In genomic region chr17:64139231-64139915, GRCm38 (mm10) we compare ENCODE assay signal across 23 mouse cellular contexts.
A peak's percentile ranks its signal among the peaks of the same experiment; 100 is the strongest.
DNase-seq lines count a peak whose midpoint lies in the region; ATAC-seq lines count a peak whose summit lies in the region.
"Had no signal": no experiment of that assay in that cellular context is flagged by ENCODE, and none has a peak within 500 bp of the region (broad histone marks: within the 10 kb centered on the region; RNA-seq: fewer than 3 reads in every experiment).

No protein-coding gene starts in this region.

- peak; percentile 45 to 47 for DNase-seq in cerebellum, postnatal 10 days
- DNase-seq in cerebellum, adult 11-12 months, result no peak
- peak; percentile 37 for DNase-seq in left cerebral cortex, postnatal 4 days
- DNase-seq in left cerebral cortex, postnatal 10 days (ENCODE audit: extremely low spot score in 1 of 2, low spot score in 2 of 2), result no peak
- no peak for DNase-seq in neural tube, embryonic 10.5 days (ENCODE audit: extremely low spot score, low spot score)
- DNase-seq: adrenal gland, adult 8-10 months; cerebellum, adult 2 months; heart, postnatal 4 days; kidney, adult 18-20 months; thymus, postnatal 25 days had no signal

- H3K27me3 ChIP-seq in hindbrain, embryonic 13.5 days, result no peaks in the 10 kb centered on the region
- H3K27me3 ChIP-seq in hindbrain, embryonic 12.5 days, result no peaks in the 10 kb centered on the region
- no peaks in the 10 kb centered on the region for H3K27me3 ChIP-seq in neural tube, embryonic 13.5 days
- H3K27me3 ChIP-seq: embryonic facial prominence, embryonic 15.5 days; lung, embryonic 15.5 days; megakaryocyte, embryonic 14.5 days; neural tube, embryonic 15.5 days; stomach, embryonic 15.5 days had no signal

- intact Hi-C loops in left cerebral cortex, postnatal 4 days (cut with DNase I), result no loop called here
- intact Hi-C loops in left cerebral cortex, postnatal 10 days (cut with DNase I), result no loop called here

- H3K4me2 ChIP-seq in hindbrain, embryonic 13.5 days, result no peak overlapping the region
- H3K4me2 ChIP-seq in hindbrain, embryonic 12.5 days (replicated peaks), result no peak overlapping the region
- no peak overlapping the region for H3K4me2 ChIP-seq in neural tube, embryonic 13.5 days
- H3K4me2 ChIP-seq: embryonic facial prominence, embryonic 15.5 days; lung, embryonic 15.5 days; stomach, embryonic 15.5 days had no signal

- no peak for ATAC-seq in hindbrain, embryonic 13.5 days (ENCODE audit: low FRiP score)
- ATAC-seq in hindbrain, embryonic 12.5 days (ENCODE audit: low FRiP score), result no peak
- ATAC-seq in neural tube, embryonic 13.5 days (ENCODE audit: low read depth), result no peak
- ATAC-seq: activated CD4-positive, CD25-positive, alpha-beta regulatory T cell, adult 4 months; forebrain, embryonic 14.5 days; inflammation-experienced regulatory T-cells, adult 6 months had no signal

- peaks cover 30% of the 10 kb centered on the region for H3K36me3 ChIP-seq in hindbrain, embryonic 13.5 days
- H3K36me3 ChIP-seq in hindbrain, embryonic 12.5 days, result 0 out of 2 replicates have a peak, but pooled peaks cover 12% of the 10 kb centered on the region
- peaks cover 20% of the 10 kb centered on the region; the same call in 1 of the 2 replicates for H3K36me3 ChIP-seq in neural tube, embryonic 13.5 days
- H3K36me3 ChIP-seq: lung, embryonic 15.5 days; neural tube, embryonic 15.5 days had no signal

- 89% methylated on average over 11 of the region's 11 CpGs for WGBS in hindbrain, embryonic 13.5 days
- 94% methylated on average over 11 of the region's 11 CpGs for WGBS in hindbrain, embryonic 12.5 days
- WGBS in neural tube, embryonic 13.5 days, result 88% methylated on average over 11 of the region's 11 CpGs

- H3K9ac ChIP-seq in hindbrain, embryonic 13.5 days, result no peak overlapping the region
- H3K9ac ChIP-seq in hindbrain, embryonic 12.5 days, result no peak overlapping the region
- H3K9ac ChIP-seq in neural tube, embryonic 13.5 days, result no peak overlapping the region
- H3K9ac ChIP-seq: embryonic facial prominence, embryonic 15.5 days; liver, embryonic 14.5 days; lung, embryonic 15.5 days; neural tube, embryonic 15.5 days; stomach, embryonic 15.5 days had no signal

- H3K9me3 ChIP-seq in hindbrain, embryonic 13.5 days, result no peaks in the 10 kb centered on the region
- no peaks in the 10 kb centered on the region for H3K9me3 ChIP-seq in hindbrain, embryonic 12.5 days (replicated peaks)
- H3K9me3 ChIP-seq in neural tube, embryonic 13.5 days, result no peaks in the 10 kb centered on the region
- H3K9me3 ChIP-seq: embryonic facial prominence, embryonic 15.5 days; lung, embryonic 15.5 days; megakaryocyte, embryonic 14.5 days; neural tube, embryonic 15.5 days; stomach, embryonic 15.5 days had no signal

- H3K4me1 ChIP-seq in hindbrain, embryonic 13.5 days (replicated peaks), result peaks cover 32% of the 10 kb centered on the region
- H3K4me1 ChIP-seq in hindbrain, embryonic 12.5 days, result 0 out of 2 replicates have a peak, but pooled peaks cover 13% of the 10 kb centered on the region
- H3K4me1 ChIP-seq in neural tube, embryonic 13.5 days (replicated peaks), result peaks cover 17% of the 10 kb centered on the region
- H3K4me1 ChIP-seq: embryonic facial prominence, embryonic 15.5 days; lung, embryonic 15.5 days; stomach, embryonic 15.5 days had no signal

- H3K4me3 ChIP-seq in hindbrain, embryonic 13.5 days, result no peak overlapping the region
- no peak overlapping the region for H3K4me3 ChIP-seq in hindbrain, embryonic 12.5 days
- H3K4me3 ChIP-seq in neural tube, embryonic 13.5 days, result no peak overlapping the region
- H3K4me3 ChIP-seq: embryonic facial prominence, embryonic 15.5 days; lung, embryonic 15.5 days; megakaryocyte, embryonic 14.5 days; myocyte; neural tube, embryonic 15.5 days; stomach, embryonic 15.5 days had no signal

- 0 out of 2 replicates have a peak overlapping the region, but pooled peaks have one; percentile 66 for H3K27ac ChIP-seq in hindbrain, embryonic 13.5 days
- H3K27ac ChIP-seq in hindbrain, embryonic 12.5 days, result no peak overlapping the region
- H3K27ac ChIP-seq in neural tube, embryonic 13.5 days (replicated peaks), result peak overlapping the region; percentile 59; the same call in 1 of the 2 replicates
- H3K27ac ChIP-seq: embryonic facial prominence, embryonic 15.5 days; liver, embryonic 14.5 days; stomach, embryonic 15.5 days had no signal

Comparison
In these comparisons a context has a peak if more than half of its experiments do, and no peak if none do; other contexts are left out.
1. DNase-seq: peak in cerebellum, postnatal 10 days (2 of 2) and left cerebral cortex, postnatal 4 days (single experiment); none in cerebellum, adult 11-12 months (single experiment), left cerebral cortex, postnatal 10 days (0 of 2) and neural tube, embryonic 10.5 days (single experiment).